Mouse (Mus musculus) frontal cortex, adult (tissue): ENCODE measurements around the gene AU022252.
"Not testable (repeated sequence)": the region's sequence is repeated elsewhere in the genome, so short reads cannot be mapped to it uniquely, and the experiment has no call there.

Experiments used
- ATAC-seq: cut with Nextera tagmentation; 2 replicates; pipeline ENCODE4 v1.9.2; 2017; ENCODE audit warnings: mild to moderate bottlenecking, moderate library complexity, mixed read lengths; ENCODE audit not compliant: low TSS enrichment

AU022252 gene

GRCm38 (mm10) chr4:119232410-119233255 is at the start of gene AU022252, which contains the start of gene P3h1:
Gene AU022252 (minus strand): TSS chr4:119232712.
Gene P3h1 (plus strand): TSS chr4:119232915.
- peak; percentile 97 for ATAC-seq

- not testable (repeated sequence) for ATAC-seq
Observed at GRCm38 (mm10) chr4:119278784-119279183, 46.3 kb upstream of the AU022252 start.

- ATAC-seq, result no peak
Observed at GRCm38 (mm10) chr4:119275726-119276125, 43.2 kb upstream of the AU022252 start.

DNA sequence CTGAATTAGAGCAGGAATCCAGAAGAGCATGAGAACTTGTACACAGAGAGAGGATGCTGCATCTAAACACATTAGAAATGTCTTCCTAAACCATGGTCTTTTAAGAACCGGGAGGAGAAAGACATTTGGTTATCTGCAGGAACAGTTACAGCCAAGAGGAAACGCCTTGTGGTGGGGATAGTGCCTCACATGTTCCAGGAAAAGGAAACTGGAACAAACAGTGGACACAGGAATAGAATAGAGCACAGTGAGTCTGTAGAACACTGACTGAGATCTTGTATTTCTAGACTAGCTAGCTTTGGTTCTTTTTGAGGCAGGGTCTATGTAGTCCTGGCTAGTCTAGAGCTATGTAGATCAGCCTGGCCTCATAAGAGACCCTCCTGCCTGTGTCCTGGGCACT is 42.7 kb upstream of the AU022252 start:
- no peak for ATAC-seq

GRCm38 (mm10) chr4:119274627-119275026 is 42.1 kb upstream of the AU022252 start:
- no peak for ATAC-seq

DNA sequence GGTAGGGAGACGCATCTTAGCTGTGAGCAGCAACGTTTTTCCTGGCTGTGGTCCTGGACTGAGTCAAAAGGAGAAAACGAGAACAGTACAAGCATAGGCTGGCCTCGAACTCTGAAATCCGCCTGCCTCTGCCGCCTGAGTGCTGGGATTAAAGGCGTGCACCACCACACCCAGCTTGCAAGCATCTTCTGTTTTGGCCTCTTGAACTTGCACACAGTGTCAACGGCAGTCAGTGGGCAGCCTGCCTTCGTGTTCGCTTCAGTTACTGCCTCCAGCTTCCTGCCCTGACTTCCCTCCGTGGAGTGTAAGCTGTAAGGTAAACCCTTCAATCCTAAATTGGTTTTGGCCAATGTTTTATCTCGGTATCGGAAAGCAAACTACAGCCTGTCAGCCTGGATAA is 34.1 kb upstream of the AU022252 start:
- no peak for ATAC-seq

DNA sequence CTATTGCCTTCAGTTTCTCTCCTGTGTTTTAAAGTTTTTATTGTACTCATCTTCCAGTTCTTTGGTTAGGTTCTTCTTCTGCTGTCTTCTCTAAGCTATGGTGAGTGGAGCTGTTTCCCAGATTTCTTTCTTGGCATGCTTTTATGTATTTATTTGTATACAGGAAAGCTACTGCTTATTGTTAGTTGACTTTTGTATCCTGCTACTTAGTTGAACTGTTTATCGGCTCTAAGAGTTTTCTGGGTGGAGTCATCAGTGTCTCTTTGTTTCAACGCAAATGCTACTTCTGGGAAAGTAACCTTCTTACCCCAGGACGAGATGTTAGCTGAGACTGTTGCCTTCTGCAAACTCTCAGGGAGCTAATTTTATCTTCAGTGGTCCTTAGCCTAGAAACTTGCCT is 30.9 kb upstream of the AU022252 start:
- no peak for ATAC-seq

GRCm38 (mm10) chr4:119262483-119262882 is 30.0 kb upstream of the AU022252 start:
- ATAC-seq, result no peak

DNA sequence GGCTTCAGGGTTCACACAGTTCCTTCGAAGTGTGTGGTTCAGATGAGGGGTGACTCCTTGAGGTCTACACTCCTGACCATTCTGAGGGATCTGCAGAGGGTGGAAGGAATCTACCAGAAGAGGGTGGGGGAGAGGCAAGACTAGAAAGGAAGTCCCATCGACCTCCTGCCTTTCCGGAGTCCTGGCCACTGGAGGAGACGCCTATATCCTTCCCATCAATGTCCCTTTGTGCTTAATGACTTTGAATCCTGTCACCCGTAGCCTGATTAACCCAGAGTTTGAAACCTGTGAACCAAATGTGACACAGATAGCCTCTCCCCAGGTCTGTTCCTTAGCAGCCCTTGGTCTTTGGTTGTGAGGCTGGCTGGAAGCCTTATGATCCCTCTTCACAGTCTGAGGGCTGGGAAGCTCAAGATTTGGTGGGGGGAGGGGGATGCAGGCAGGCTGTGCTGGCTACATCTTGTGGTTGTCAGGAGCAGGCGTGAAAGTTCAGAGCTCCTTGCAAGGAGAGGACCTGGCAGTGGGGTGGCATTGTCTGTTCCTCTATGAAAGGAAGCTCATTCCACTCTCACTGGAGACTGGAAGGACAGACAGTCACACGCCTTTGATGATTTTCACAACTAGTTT is 28.7 kb upstream of the AU022252 start:
- ATAC-seq, result no peak

GRCm38 (mm10) chr4:119259344-119260254 is 27.1 kb upstream of the AU022252 start:
- no peak for ATAC-seq

DNA sequence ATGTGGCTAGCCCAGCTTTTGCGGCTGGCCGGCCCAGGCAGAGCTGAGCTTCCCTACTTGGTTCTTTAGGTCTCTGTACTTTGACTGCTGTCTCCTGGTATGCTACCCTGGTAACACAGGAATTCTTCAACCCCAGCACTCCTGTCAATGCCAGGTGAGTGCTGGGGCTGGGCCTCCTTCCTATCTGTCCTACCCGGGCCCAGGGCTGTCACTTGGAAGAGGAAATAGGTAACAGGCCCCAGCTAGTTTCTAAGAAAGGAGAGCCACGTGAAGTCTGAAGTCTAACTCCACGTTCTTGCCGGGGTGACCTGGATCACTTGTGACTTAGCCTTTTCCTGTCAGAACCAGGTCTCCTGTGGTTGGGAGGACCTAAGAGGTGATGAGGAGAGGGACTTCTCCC is 24.6 kb upstream of the AU022252 start:
- no peak for ATAC-seq

GRCm38 (mm10) chr4:119255351-119255750 is 22.8 kb upstream of the AU022252 start, which contains the start of gene Cldn19:
Gene Cldn19 (plus strand): TSS chr4:119255414.
- no peak for ATAC-seq

GRCm38 (mm10) chr4:119254012-119254618 is 21.6 kb upstream of the AU022252 start:
- ATAC-seq, result peak; percentile 61

DNA sequence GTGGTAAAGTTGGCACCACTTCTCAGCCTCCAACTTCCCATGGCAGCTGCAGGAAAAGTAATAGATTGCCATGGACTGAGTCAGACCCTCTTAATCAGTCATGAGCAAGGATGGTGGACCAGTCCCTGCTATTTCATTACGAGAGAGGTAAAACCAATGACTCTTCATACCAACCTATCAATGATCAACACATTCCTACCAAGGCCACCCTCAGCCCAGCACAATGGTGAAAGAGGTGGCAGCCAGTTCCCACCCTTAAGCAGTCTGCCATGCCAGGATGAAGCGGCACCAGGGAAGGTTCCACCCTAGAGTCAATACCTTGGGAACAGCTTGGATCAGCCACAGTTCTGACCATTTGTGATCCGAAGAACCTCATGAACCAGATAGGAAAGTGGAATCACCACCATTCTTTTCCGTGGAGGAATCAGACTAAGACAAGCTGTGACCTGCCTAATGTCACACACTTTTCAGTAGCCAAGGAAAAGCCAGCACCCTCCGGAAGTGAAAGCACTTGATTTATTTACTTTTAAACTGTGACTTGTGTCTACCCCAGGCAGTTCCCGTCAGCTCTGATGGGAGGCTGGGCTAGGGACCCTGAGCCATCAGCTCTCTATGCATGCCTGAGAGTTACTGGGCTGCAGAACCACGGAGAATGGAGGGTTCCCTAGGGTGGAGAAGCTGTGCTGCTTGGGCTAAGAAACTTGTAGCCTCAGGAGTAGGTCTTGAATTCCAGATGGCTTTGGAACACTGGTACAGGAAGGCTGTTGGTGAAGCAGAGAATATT is 19.7 kb upstream of the AU022252 start:
- ATAC-seq, result no peak

DNA sequence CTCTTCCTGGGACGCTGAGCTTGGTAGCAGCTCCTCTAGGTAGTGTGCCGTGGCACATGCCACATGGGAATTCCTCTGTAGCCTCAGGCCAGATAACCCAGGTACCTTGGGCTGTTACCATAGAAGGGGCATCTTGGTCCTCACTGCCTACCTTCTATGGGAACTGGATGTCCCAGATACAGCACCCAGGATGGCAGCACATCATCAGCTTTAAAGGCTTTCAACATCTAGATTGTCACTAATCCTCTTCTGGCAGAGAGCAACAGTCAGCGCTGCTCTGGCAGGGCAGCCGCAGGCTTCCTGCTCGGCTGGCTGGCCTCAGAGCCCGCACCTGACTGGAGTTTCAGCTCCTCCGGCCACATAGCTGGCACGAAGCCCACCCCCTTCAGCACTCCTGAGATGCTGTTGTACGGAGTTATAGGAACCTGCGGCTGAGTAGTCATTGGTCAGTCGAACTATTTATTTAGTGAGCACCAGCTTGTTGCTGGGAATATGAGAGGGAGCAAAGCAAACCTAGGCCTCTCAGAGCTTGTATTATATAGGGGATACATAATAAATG is 16.0 kb upstream of the AU022252 start:
- no peak for ATAC-seq

GRCm38 (mm10) chr4:119247462-119248235 is 15.1 kb upstream of the AU022252 start:
- 0 out of 2 replicates have a peak, but pooled peaks have one; percentile 35 for ATAC-seq

DNA sequence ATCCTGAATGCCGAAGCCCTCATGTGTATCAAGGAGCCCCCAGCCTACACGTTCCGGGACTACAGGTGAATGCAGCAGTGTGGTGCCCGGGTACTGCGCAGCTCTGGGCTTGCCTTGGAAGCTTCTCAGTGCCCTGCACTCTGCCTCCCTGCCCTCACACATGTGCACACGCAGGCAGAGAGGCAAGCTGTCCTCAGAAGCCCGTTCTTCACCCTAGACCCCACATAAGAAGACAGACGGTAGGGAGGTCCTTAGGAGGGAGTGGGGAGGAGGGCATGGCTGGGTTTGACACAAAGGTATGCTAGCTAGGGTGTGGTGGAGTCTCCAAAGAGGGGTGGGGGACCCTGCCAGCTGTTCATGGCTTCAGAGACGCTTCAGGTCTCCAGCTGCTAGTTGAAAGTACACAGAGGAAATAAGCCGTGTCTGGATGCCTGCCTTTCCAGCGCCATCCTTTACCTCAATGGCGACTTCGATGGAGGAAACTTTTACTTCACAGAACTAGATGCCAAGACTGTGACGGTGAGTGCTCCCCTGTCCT is 14.2 kb upstream of the AU022252 start:
- ATAC-seq, result no peak

- ATAC-seq, result peak; percentile 1; the same call in 1 of the 2 replicates
Observed at GRCm38 (mm10) chr4:119245961-119246360, 13.4 kb upstream of the AU022252 start.

GRCm38 (mm10) chr4:119245556-119245955 is 13.0 kb upstream of the AU022252 start:
- ATAC-seq, result peak; percentile 54
